Mouse (Mus musculus): Measurements from ENCODE around the gene Slc39a2. TPM values are rescaled to one million over a fixed set of nuclear protein-coding genes. Genes with fewer than 3 reads are reported as not detected.
A peak's percentile ranks its signal among the peaks of the same experiment; 100 is the strongest.

Gene Slc39a2
- polyA plus RNA-seq, 1 experiment from 2014 or later: 0.08 TPM

DNA sequence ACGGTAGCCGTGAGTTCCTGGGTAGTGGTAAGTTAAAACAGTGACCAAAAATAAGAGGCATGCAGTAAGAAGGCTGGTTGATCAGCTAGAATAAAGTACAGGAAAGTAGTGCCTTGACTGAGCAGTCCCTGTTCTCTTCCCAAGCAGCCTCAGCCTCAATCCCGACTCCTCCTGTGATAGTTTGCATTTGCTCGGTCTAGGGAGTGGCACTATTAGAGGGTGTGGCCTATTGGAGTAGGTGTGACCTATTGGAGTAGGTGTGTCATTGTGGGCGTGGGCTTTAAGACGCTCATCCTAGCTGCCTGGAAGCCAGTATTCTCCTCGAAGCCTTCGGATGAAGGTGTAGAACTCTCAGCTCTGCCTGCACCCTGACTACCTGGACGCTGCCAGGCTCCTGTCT is 46.3 kb downstream of the Slc39a2 start:
- ATAC-seq (ENCODE audit: low read depth) (no peak), DNase-seq (no peak)
- no peak overlapping the region for H3K4me3 ChIP-seq (replicated peaks)
- no peak overlapping the region for H3K9ac ChIP-seq
- no peaks in the 10 kb centered on the region; the same call in 1 of the 2 replicates for H3K9me3 ChIP-seq (replicated peaks)
- WGBS (ENCODE audit: insufficient replicate concordance): 76% methylated on average over 9 of the region's 9 CpGs
- H3K4me2 ChIP-seq: no peak overlapping the region
- no peak overlapping the region for H3K27ac ChIP-seq
- no peaks in the 10 kb centered on the region for H3K27me3 ChIP-seq
- peaks cover 18% of the 10 kb centered on the region for H3K4me1 ChIP-seq (replicated peaks)
- H3K36me3 ChIP-seq: no peaks in the 10 kb centered on the region

DNA sequence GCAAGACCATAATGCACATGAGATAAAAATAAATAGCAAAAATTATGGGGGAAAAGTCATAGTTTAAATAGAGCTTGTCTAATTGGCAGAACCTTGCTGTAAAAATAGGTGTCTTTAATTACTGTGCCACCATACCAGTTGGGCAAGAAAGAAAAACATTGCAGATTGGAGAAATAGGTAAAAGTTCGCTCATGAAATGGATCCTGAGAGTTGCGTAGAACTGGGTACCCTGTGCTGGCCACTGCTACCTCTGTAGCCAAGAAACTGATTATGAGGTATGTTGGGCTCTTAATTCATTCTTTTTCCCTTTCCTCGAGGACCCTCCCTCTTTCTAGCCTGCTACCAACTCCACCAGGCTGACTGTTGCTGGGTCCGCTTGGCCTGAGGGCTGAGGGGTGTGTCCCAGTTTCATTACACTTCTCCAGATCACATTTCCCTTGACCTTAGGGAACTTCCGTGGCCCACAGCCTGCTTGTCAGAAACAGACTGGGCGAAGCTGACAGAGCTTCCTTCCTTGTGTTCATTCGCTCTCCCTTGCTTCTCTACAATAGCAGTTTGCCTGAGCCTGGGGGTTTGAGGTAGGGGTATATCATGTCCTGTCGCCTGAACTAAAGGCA is 48.4 kb downstream of the Slc39a2 start:
- ATAC-seq (ENCODE audit: low read depth): 0 out of 2 replicates have a peak, but pooled peaks have one; percentile 26
- 41% methylated on average over 8 of the region's 8 CpGs for WGBS (ENCODE audit: insufficient replicate concordance)

DNA sequence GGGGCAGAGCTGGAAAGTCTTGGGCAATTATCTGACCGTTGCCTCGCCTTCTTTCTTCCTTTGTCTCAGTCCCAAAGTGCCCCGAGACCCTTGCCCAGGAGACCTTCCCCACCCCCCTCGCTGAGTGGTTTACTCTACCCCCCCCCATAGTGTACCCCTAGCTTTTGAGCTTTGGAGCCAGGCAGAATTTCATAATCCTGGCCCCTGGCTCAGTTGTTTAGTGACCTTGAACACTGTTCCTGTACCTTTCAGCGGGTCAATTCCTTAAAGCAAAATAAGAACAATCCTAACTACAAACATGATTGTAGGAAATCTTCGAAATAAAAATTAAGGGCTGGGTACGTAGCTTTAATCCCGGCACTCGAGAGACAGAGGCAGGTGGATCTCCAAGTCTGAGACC is 48.9 kb downstream of the Slc39a2 start:
- DNase-seq (no peak), ATAC-seq (ENCODE audit: low read depth) (no peak)
- H3K27me3 ChIP-seq: no peaks in the 10 kb centered on the region
- peaks cover 18% of the 10 kb centered on the region for H3K4me1 ChIP-seq (replicated peaks)
- H3K4me3 ChIP-seq (replicated peaks): no peak overlapping the region
- H3K9me3 ChIP-seq (replicated peaks): no peaks in the 10 kb centered on the region
- no peaks in the 10 kb centered on the region for H3K36me3 ChIP-seq
- H3K4me2 ChIP-seq: peak overlapping the region; percentile 17; the same call in 1 of the 2 replicates
- H3K27ac ChIP-seq: no peak overlapping the region
- H3K9ac ChIP-seq: no peak overlapping the region
- WGBS (ENCODE audit: insufficient replicate concordance): 50% methylated on average over 9 of the region's 9 CpGs

More for the DNA sequence above, 48.4 kb downstream of the Slc39a2 start:
- peak overlapping the region; percentile 17; the same call in 1 of the 2 replicates for H3K4me2 ChIP-seq
- no peak overlapping the region for H3K4me3 ChIP-seq (replicated peaks)
- H3K4me1 ChIP-seq (replicated peaks): peaks cover 18% of the 10 kb centered on the region
- H3K9me3 ChIP-seq (replicated peaks): no peaks in the 10 kb centered on the region
- H3K27me3 ChIP-seq: no peaks in the 10 kb centered on the region
- no peak overlapping the region for H3K27ac ChIP-seq
- no peak for DNase-seq
- H3K36me3 ChIP-seq: no peaks in the 10 kb centered on the region
- no peak overlapping the region for H3K9ac ChIP-seq

DNA sequence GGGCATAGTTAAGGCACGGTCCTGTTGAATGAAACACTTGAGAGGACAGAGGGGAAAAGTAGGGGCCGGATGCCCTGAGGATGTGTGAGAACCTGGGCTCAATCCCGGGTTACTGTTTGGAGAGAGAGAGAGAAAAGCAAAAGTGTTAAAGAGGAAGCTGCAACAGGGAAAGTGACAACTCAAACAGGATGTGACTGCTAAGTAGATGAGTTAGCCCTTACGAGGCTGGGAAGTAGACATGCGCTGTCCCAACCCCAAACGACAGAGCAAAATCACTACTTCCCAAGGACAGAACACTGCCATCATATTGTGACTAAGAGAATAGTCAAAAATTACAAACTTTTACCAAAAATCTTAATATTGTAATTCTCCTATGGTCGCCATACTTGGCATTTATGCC is 49.5 kb downstream of the Slc39a2 start:
- ATAC-seq (ENCODE audit: low read depth) (no peak), DNase-seq (no peak)
- H3K4me3 ChIP-seq (replicated peaks): no peak overlapping the region
- no peak overlapping the region for H3K4me2 ChIP-seq
- H3K36me3 ChIP-seq: no peaks in the 10 kb centered on the region
- peaks cover 18% of the 10 kb centered on the region for H3K4me1 ChIP-seq (replicated peaks)
- 29% methylated on average over 7 of the region's 7 CpGs for WGBS (ENCODE audit: insufficient replicate concordance)
- no peak overlapping the region for H3K27ac ChIP-seq
- H3K27me3 ChIP-seq: no peaks in the 10 kb centered on the region
- no peak overlapping the region for H3K9ac ChIP-seq
- no peaks in the 10 kb centered on the region for H3K9me3 ChIP-seq (replicated peaks)

DNA sequence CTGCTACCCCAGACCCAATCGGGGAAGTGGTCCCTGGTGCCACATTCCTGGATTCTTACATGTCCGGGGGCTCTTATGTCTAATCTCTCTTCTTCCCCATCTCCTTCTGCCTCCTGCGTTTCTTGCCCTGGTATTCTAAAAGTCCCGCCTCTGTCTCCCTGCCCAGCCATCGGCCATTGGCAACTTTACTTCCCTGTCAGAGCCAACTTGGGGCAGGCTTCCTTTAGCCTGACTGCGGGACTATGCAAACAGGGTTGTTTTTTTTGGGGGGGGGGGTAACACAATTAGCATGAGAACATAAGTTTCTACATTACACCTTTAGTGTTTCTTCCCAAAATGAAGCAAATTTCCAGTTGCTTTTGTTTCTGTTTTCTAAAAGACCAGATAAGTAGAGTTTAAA is 50.6 kb downstream of the Slc39a2 start:
- H3K9ac ChIP-seq: no peak overlapping the region
- ATAC-seq (ENCODE audit: low read depth): no peak
- H3K9me3 ChIP-seq (replicated peaks): no peaks in the 10 kb centered on the region
- peaks cover 18% of the 10 kb centered on the region for H3K4me1 ChIP-seq (replicated peaks)
- DNase-seq: no peak
- H3K36me3 ChIP-seq: no peaks in the 10 kb centered on the region
- no peaks in the 10 kb centered on the region for H3K27me3 ChIP-seq
- no peak overlapping the region for H3K27ac ChIP-seq
- H3K4me3 ChIP-seq (replicated peaks): no peak overlapping the region
- WGBS (ENCODE audit: insufficient replicate concordance): 65% methylated on average over 6 of the region's 6 CpGs
- H3K4me2 ChIP-seq: no peak overlapping the region

Other genes with a start within 250 kb of the Slc39a2 start
- not detected in 2 replicates for gene Gm17079, start 197.4 kb upstream of the Slc39a2 start, polyA plus RNA-seq (2015; fragmentation: Nextera tagmentation; extraction: Ambion mirVana)
- not detected in 2 replicates for gene Gm5800, start 175.7 kb upstream of the Slc39a2 start, polyA plus RNA-seq (2015; fragmentation: Nextera tagmentation; extraction: Ambion mirVana)
- gene Ang4, start 119.3 kb upstream of the Slc39a2 start, polyA plus RNA-seq (2015; fragmentation: Nextera tagmentation; extraction: Ambion mirVana): not detected in 2 replicates
- gene AY358078, start 92.8 kb upstream of the Slc39a2 start, polyA plus RNA-seq (2015; fragmentation: Nextera tagmentation; extraction: Ambion mirVana): not detected in 2 replicates
- 9.8 and 10.1 TPM in 2 replicates for gene Ear6, start 39.2 kb upstream of the Slc39a2 start, polyA plus RNA-seq (2015; fragmentation: Nextera tagmentation; extraction: Ambion mirVana)
- 16.6 and 19.8 TPM in 2 replicates for gene Mettl17, start 8.0 kb upstream of the Slc39a2 start, polyA plus RNA-seq (2015; fragmentation: Nextera tagmentation; extraction: Ambion mirVana)
- gene Ndrg2, start 21.3 kb downstream of the Slc39a2 start, polyA plus RNA-seq (2015; fragmentation: Nextera tagmentation; extraction: Ambion mirVana): 16.1 and 17.1 TPM in 2 replicates
- not detected in 2 replicates for gene Tppp2, start 25.5 kb downstream of the Slc39a2 start, polyA plus RNA-seq (2015; fragmentation: Nextera tagmentation; extraction: Ambion mirVana)
- gene Rnase13, start 29.9 kb downstream of the Slc39a2 start, polyA plus RNA-seq (2015; fragmentation: Nextera tagmentation; extraction: Ambion mirVana): not detected in 2 replicates
- gene Arhgef40, start 91.8 kb downstream of the Slc39a2 start, polyA plus RNA-seq (2015; fragmentation: Nextera tagmentation; extraction: Ambion mirVana): 16.5 and 19.7 TPM in 2 replicates
- 0.09 and 0.20 TPM in 2 replicates for gene Tmem253, start 122.8 kb downstream of the Slc39a2 start, polyA plus RNA-seq (2015; fragmentation: Nextera tagmentation; extraction: Ambion mirVana)
- 10.1 and 10.5 TPM in 2 replicates for gene Zfp219, start 127.8 kb downstream of the Slc39a2 start, polyA plus RNA-seq (2015; fragmentation: Nextera tagmentation; extraction: Ambion mirVana)
- gene Olfr221, start 149.6 kb downstream of the Slc39a2 start, polyA plus RNA-seq (2015; fragmentation: Nextera tagmentation; extraction: Ambion mirVana): not detected in 2 replicates
- 388 and 457 TPM in 2 replicates for gene Hnrnpc, start 211.1 kb downstream of the Slc39a2 start, polyA plus RNA-seq (2015; fragmentation: Nextera tagmentation; extraction: Ambion mirVana)
- gene Rpgrip1, start 217.8 kb downstream of the Slc39a2 start, polyA plus RNA-seq (2015; fragmentation: Nextera tagmentation; extraction: Ambion mirVana): 63.8 and 64.0 TPM in 2 replicates

Data from liver, embryonic 13.5 days (tissue).